Mouse (Mus musculus) CD4-positive, CD25-positive, alpha-beta regulatory T cell, adult 2 months (primary cell): ENCODE measurements at regions not wholly inside any gene's neighbourhood (a gene's known extent, or its start where the extent isn't known, plus 50 kb on each side); places are given as distances from the start of the nearest gene placed in this dataset.
"Not testable (repeated sequence)": the region's sequence is repeated elsewhere in the genome, so short reads cannot be mapped to it uniquely, and the experiment has no call there.

Source experiments
- DNase-seq: peaks from one replicate; pipeline ENCODE4 v3.0.0-alpha.2; 2012; ENCODE audit warnings: low read depth, low spot score

GRCm38 (mm10) chr13:72280871-72281270 is 317.3 kb upstream of the Irx1 start:
- DNase-seq = no peak

- no peak for DNase-seq
Measured at GRCm38 (mm10) chr13:72282764-72283163, 319.2 kb upstream of the Irx1 start.

- no peak for DNase-seq
Measured at GRCm38 (mm10) chr13:72283701-72284100, 320.2 kb upstream of the Irx1 start.

- DNase-seq = no peak
Measured at GRCm38 (mm10) chr13:72286301-72286700, 322.8 kb upstream of the Irx1 start.

GRCm38 (mm10) chr13:72288381-72289092 is 325.0 kb upstream of the Irx1 start:
- DNase-seq = no peak

- no peak for DNase-seq
Measured at GRCm38 (mm10) chr13:72289093-72289501, 325.6 kb upstream of the Irx1 start.

GRCm38 (mm10) chr13:72292361-72292760 is 328.8 kb upstream of the Irx1 start:
- DNase-seq = no peak

GRCm38 (mm10) chr13:72293059-72293694 is 329.7 kb upstream of the Irx1 start:
- DNase-seq = no peak

- no peak for DNase-seq
Measured at GRCm38 (mm10) chr13:72298264-72298870, 330.3 kb upstream of the Irx2 start.

- DNase-seq = no peak
Measured at GRCm38 (mm10) chr13:72299660-72300059, 329.0 kb upstream of the Irx2 start.

- DNase-seq = no peak
Measured at GRCm38 (mm10) chr13:72301114-72301513, 327.5 kb upstream of the Irx2 start.

GRCm38 (mm10) chr13:72301841-72302240 is 326.8 kb upstream of the Irx2 start:
- no peak for DNase-seq

- no peak for DNase-seq
Measured at GRCm38 (mm10) chr13:72302436-72303125, 326.0 kb upstream of the Irx2 start.

- no peak for DNase-seq
Measured at GRCm38 (mm10) chr13:72303126-72303760, 325.4 kb upstream of the Irx2 start.

- DNase-seq = no peak
Measured at GRCm38 (mm10) chr13:72324041-72324690, 304.5 kb upstream of the Irx2 start.

- not testable (repeated sequence) for DNase-seq
Measured at GRCm38 (mm10) chr13:72326201-72326600, 302.4 kb upstream of the Irx2 start.

GRCm38 (mm10) chr13:72345647-72346133 is 282.9 kb upstream of the Irx2 start:
- no peak for DNase-seq

- no peak for DNase-seq
Measured at GRCm38 (mm10) chr13:72346207-72346943, 282.2 kb upstream of the Irx2 start.

GRCm38 (mm10) chr13:72346944-72347586 is 281.6 kb upstream of the Irx2 start:
- no peak for DNase-seq

- DNase-seq = no peak
Measured at GRCm38 (mm10) chr13:72352641-72353181, 275.9 kb upstream of the Irx2 start.
